13 mouse cellular contexts compared by ENCODE assay signal in genomic region chr12:111791474-111792104, GRCm38 (mm10). TPM values are rescaled to one million over a fixed set of nuclear protein-coding genes. Genes with fewer than 3 reads are reported as not detected.
DNase-seq lines count a peak whose midpoint lies in the region; ATAC-seq and TF ChIP-seq lines count a peak whose summit lies in the region.
"Had no signal": no experiment of that assay in that cellular context is flagged by ENCODE, and none has a peak within 500 bp of the region (broad histone marks: within the 10 kb centered on the region; RNA-seq: fewer than 3 reads in every experiment).

No protein-coding gene starts in this region.

- TF ChIP-seq CTCF in liver, postnatal 0 days (IDR thresholded peaks at IDR 0.05; ENCODE audit: low read depth): no peak

- H3K4me2 ChIP-seq in liver, postnatal 0 days (ENCODE audit: low read depth, low read length): no peak overlapping the region
- no peak overlapping the region for H3K4me2 ChIP-seq in liver, embryonic 12.5 days
- H3K4me2 ChIP-seq in midbrain, embryonic 15.5 days: no peak overlapping the region
- H3K4me2 ChIP-seq: embryonic facial prominence, embryonic 12.5 days had no signal

- H3K27me3 ChIP-seq in liver, postnatal 0 days (ENCODE audit: insufficient read depth, low read length): no peaks in the 10 kb centered on the region
- H3K27me3 ChIP-seq in liver, embryonic 12.5 days (replicated peaks): no peaks in the 10 kb centered on the region
- H3K27me3 ChIP-seq in midbrain, embryonic 15.5 days (replicated peaks): no peaks in the 10 kb centered on the region
- H3K27me3 ChIP-seq: embryonic facial prominence, embryonic 12.5 days had no signal

- peaks cover 58% of the 10 kb centered on the region for H3K36me3 ChIP-seq in liver, postnatal 0 days (replicated peaks; ENCODE audit: insufficient read depth, low read length)
- peaks cover 99% of the 10 kb centered on the region for H3K36me3 ChIP-seq in liver, embryonic 12.5 days
- peaks cover 68% of the 10 kb centered on the region for H3K36me3 ChIP-seq in midbrain, embryonic 15.5 days (replicated peaks)

- no peak for TF ChIP-seq EP300 in liver, postnatal 0 days (IDR thresholded peaks at IDR 0.05; ENCODE audit: low read depth)

- WGBS in liver, postnatal 0 days (ENCODE audit: insufficient replicate concordance): 86% methylated on average over 13 of the region's 13 CpGs
- WGBS in liver, embryonic 12.5 days (ENCODE audit: insufficient replicate concordance): 83% methylated on average over 13 of the region's 13 CpGs
- WGBS in midbrain, embryonic 15.5 days: 77% methylated on average over 13 of the region's 13 CpGs

- no peak overlapping the region for H3K4me3 ChIP-seq in liver, postnatal 0 days (ENCODE audit: low read depth, low read length)
- H3K4me3 ChIP-seq in liver, embryonic 12.5 days: no peak overlapping the region
- no peak overlapping the region for H3K4me3 ChIP-seq in midbrain, embryonic 15.5 days
- H3K4me3 ChIP-seq: embryonic facial prominence, embryonic 12.5 days; heart, embryonic 10.5 days had no signal

- peak overlapping the region; percentile 90 for H3K27ac ChIP-seq in liver, postnatal 0 days (ENCODE audit: low read depth)
- no peak overlapping the region for H3K27ac ChIP-seq in liver, embryonic 12.5 days
- H3K27ac ChIP-seq in midbrain, embryonic 15.5 days: peak overlapping the region; percentile 7; the same call in 1 of the 2 replicates
- H3K27ac ChIP-seq: embryonic facial prominence, embryonic 12.5 days; heart, embryonic 10.5 days had no signal

- no peak for DNase-seq in frontal cortex, adult 2 months (ENCODE audit: extremely low spot score in 1 of 2, low spot score in 1 of 2)
- DNase-seq in liver, postnatal 0 days: no peak
- peak; percentile 30 for DNase-seq in MN1 (ENCODE audit: low spot score)
- DNase-seq in urinary bladder, postnatal 36 days (ENCODE audit: low spot score in 2 of 2): no peak
- DNase-seq in cerebellum, postnatal 25 days: no peak
- DNase-seq: cerebellum, adult 11-12 months; gastrocnemius, postnatal 25 days; thymus, postnatal 25 days had no signal

- H3K9ac ChIP-seq in liver, postnatal 0 days (replicated peaks): no peak overlapping the region
- H3K9ac ChIP-seq in liver, embryonic 12.5 days: no peak overlapping the region
- no peak overlapping the region for H3K9ac ChIP-seq in midbrain, embryonic 15.5 days
- H3K9ac ChIP-seq: embryonic facial prominence, embryonic 12.5 days had no signal

- peak; percentile 38 for ATAC-seq in frontal cortex, adult (ENCODE audit: low TSS enrichment)
- no peak for ATAC-seq in liver, postnatal 0 days
- ATAC-seq in liver, embryonic 12.5 days: no peak
- no peak for ATAC-seq in midbrain, embryonic 15.5 days (replicated peaks)

- peaks cover 4% of the 10 kb centered on the region for H3K4me1 ChIP-seq in liver, postnatal 0 days (ENCODE audit: insufficient read depth)
- H3K4me1 ChIP-seq in liver, embryonic 12.5 days: peaks cover 27% of the 10 kb centered on the region
- no peaks in the 10 kb centered on the region for H3K4me1 ChIP-seq in midbrain, embryonic 15.5 days
- H3K4me1 ChIP-seq: embryonic facial prominence, embryonic 12.5 days had no signal

- no peaks in the 10 kb centered on the region for H3K9me3 ChIP-seq in liver, postnatal 0 days (ENCODE audit: low read length)
- H3K9me3 ChIP-seq in liver, embryonic 12.5 days (replicated peaks): no peaks in the 10 kb centered on the region
- no peaks in the 10 kb centered on the region for H3K9me3 ChIP-seq in midbrain, embryonic 15.5 days
- H3K9me3 ChIP-seq: embryonic facial prominence, embryonic 12.5 days; heart, embryonic 10.5 days had no signal

RNA-seq across cellular contexts. Expression of gene Xrcc3, which starts 22.1 kb away (rescaled TPM):
- polyA plus RNA-seq in frontal cortex, adult 2 months (2012; rRNA removed): 18.7 and 19.9 TPM in 2 replicates
- polyA plus RNA-seq in liver, postnatal 0 days (2015; fragmentation: Nextera tagmentation; extraction: Ambion mirVana): 2.0 and 2.1 TPM in 2 replicates
- polyA plus RNA-seq in liver, embryonic 12.5 days (2016; fragmentation: Nextera tagmentation; extraction: Ambion mirVana): 7.7 and 8.2 TPM in 2 replicates
- polyA plus RNA-seq in midbrain, embryonic 15.5 days (2015; fragmentation: Nextera tagmentation; extraction: Ambion mirVana): 2.9 and 3.1 TPM in 2 replicates

RNA-seq across cellular contexts. Expression of gene Zfyve21, which starts 22.4 kb away (rescaled TPM):
- 42.4 and 43.3 TPM in 2 replicates for polyA plus RNA-seq in frontal cortex, adult 2 months (2012; rRNA removed)
- polyA plus RNA-seq in liver, postnatal 0 days (2015; fragmentation: Nextera tagmentation; extraction: Ambion mirVana): 53.3 and 60.0 TPM in 2 replicates
- polyA plus RNA-seq in liver, embryonic 12.5 days (2016; fragmentation: Nextera tagmentation; extraction: Ambion mirVana): 60.6 and 61.9 TPM in 2 replicates
- polyA plus RNA-seq in midbrain, embryonic 15.5 days (2015; fragmentation: Nextera tagmentation; extraction: Ambion mirVana): 32.3 and 39.5 TPM in 2 replicates

RNA-seq across cellular contexts. Expression of gene Klc1, which starts 32.9 kb away (rescaled TPM):
- polyA plus RNA-seq in frontal cortex, adult 2 months (2012; rRNA removed): 916 and 954 TPM in 2 replicates
- polyA plus RNA-seq in liver, postnatal 0 days (2015; fragmentation: Nextera tagmentation; extraction: Ambion mirVana): 9.6 and 10.7 TPM in 2 replicates
- polyA plus RNA-seq in liver, embryonic 12.5 days (2016; fragmentation: Nextera tagmentation; extraction: Ambion mirVana): 35.6 TPM in 2 replicates
- polyA plus RNA-seq in midbrain, embryonic 15.5 days (2015; fragmentation: Nextera tagmentation; extraction: Ambion mirVana): 661 and 666 TPM in 2 replicates

Comparison
In these comparisons a context has a peak if more than half of its experiments do, and no peak if none do; other contexts are left out.
1. RNA of gene Klc1, which starts 32.9 kb away (polyA plus RNA-seq): 916 to 954 TPM in frontal cortex, adult 2 months and 661 to 666 TPM in midbrain, embryonic 15.5 days; 35.6 TPM in liver, embryonic 12.5 days and 9.6 to 10.7 TPM in liver, postnatal 0 days; every median in the first group is over 10 times any median in the second.